Mouse (Mus musculus): ENCODE results near the gene C130074G19Rik. TPM values are rescaled to one million over a fixed set of nuclear protein-coding genes. Genes with fewer than 3 reads are reported as not detected.

Gene C130074G19Rik
- polyA plus RNA-seq, 1 experiment from 2014 or later, result 1.1 TPM

DNA sequence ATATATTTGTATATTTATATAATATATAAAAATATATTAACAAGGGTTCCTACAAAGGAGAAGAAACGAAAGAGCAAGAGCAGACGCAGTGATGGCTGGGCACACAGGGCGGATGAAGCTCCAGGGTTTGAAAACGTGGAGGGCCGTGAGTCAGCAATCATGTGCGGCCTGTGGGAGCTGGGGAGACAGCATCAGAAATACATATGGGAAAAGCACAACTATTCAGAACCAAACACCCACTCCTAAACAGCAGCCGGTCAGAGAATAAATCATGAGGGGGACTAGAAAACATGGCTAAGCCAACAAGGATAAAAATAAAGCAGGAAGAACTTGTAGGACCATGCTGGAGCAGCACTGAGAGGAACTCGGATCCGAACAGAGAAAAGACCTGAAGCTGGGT, 25.8 kb downstream of the C130074G19Rik start:
- H3K27ac ChIP-seq, result no peak overlapping the region
- H3K4me2 ChIP-seq, result no peak overlapping the region
- 88% methylated on average over 9 of the region's 9 CpGs for WGBS
- H3K4me3 ChIP-seq (replicated peaks), result no peak overlapping the region
- no peaks in the 10 kb centered on the region for H3K36me3 ChIP-seq
- H3K9me3 ChIP-seq, result no peaks in the 10 kb centered on the region
- peaks cover 7% of the 10 kb centered on the region; the same call in 1 of the 2 replicates for H3K27me3 ChIP-seq
- peaks cover 4% of the 10 kb centered on the region for H3K4me1 ChIP-seq (replicated peaks)
- no peak for ATAC-seq (ENCODE audit: insufficient number of reproducible peaks, insufficient read depth, low FRiP score, low TSS enrichment, low read depth)
- H3K9ac ChIP-seq (replicated peaks), result no peak overlapping the region

GRCm38 (mm10) chr1:184853922-184854321, 29.1 kb downstream of the C130074G19Rik start:
- H3K36me3 ChIP-seq, result no peaks in the 10 kb centered on the region
- peaks cover 6% of the 10 kb centered on the region for H3K4me1 ChIP-seq (replicated peaks)
- WGBS, result 64% methylated on average over 3 of the region's 3 CpGs
- no peak overlapping the region for H3K4me3 ChIP-seq (replicated peaks)
- no peak overlapping the region for H3K9ac ChIP-seq (replicated peaks)
- ATAC-seq (ENCODE audit: insufficient number of reproducible peaks, insufficient read depth, low FRiP score, low TSS enrichment, low read depth), result no peak
- H3K4me2 ChIP-seq, result no peak overlapping the region
- H3K27me3 ChIP-seq, result peaks cover 27% of the 10 kb centered on the region
- no peaks in the 10 kb centered on the region for H3K9me3 ChIP-seq
- H3K27ac ChIP-seq, result peak overlapping the region; percentile 7; the same call in 1 of the 2 replicates

GRCm38 (mm10) chr1:184853339-184853738, 29.7 kb downstream of the C130074G19Rik start:
- H3K9ac ChIP-seq (replicated peaks), result no peak overlapping the region
- 29% methylated on average over 5 of the region's 5 CpGs for WGBS

DNA sequence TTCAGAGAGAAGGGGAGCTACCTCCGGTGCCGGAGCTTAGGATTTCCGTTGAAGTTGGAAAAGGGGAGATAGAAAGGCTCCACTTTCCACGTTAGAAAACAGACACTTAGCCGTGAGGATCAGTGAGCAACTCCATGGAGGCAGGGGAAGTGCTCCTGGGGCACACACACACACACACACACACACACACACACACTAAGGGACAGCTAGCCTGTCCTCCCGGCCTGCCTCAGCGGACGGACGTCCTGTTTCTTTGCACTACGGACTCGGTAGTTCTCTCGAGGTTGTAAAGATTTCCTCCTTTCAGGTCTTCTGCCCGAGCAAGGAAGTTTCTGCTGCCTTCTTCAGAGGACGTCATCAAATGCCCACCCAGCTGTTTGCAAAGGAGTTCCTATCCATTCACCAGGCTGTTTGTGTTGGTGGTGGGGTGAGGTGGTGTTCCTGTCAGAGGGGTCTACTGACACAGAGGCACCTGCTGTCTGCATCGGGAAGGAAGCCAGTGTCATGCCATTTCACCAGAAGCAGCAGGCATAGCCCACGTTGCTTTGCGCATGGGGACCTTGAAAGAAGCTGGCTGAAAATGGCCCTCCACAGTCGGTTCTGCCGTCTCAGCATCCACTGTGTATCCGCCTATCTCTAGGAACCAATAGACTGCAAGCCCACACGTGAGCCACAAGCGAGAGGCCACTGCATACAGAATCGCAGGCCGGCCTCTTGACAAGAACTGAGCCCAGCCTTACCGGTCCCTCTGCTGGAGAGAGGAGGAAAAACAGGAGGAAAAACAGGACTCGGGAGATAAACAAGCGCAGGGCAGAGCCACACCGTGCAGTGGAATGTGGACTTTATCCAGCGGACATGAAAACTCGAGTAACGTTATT, 31.0 kb downstream of the C130074G19Rik start:
- no peaks in the 10 kb centered on the region for H3K9me3 ChIP-seq
- 24% methylated on average over 31 of the region's 31 CpGs for WGBS
- H3K9ac ChIP-seq (replicated peaks), result no peak overlapping the region
- peaks cover 45% of the 10 kb centered on the region for H3K27me3 ChIP-seq
- H3K4me3 ChIP-seq (replicated peaks), result no peak overlapping the region
- H3K4me1 ChIP-seq (replicated peaks), result peaks cover 6% of the 10 kb centered on the region
- peak overlapping the region; percentile 46 for H3K4me2 ChIP-seq
- no peaks in the 10 kb centered on the region for H3K36me3 ChIP-seq
- peak; percentile 79; the same call in 1 of the 2 replicates for ATAC-seq (ENCODE audit: insufficient number of reproducible peaks, insufficient read depth, low FRiP score, low TSS enrichment, low read depth)
- no peak overlapping the region for H3K27ac ChIP-seq

More at GRCm38 (mm10) chr1:184853339-184853738, 29.7 kb downstream of the C130074G19Rik start:
- no peak overlapping the region for H3K4me3 ChIP-seq (replicated peaks)
- H3K4me2 ChIP-seq, result peak overlapping the region; percentile 37
- no peak for ATAC-seq (ENCODE audit: insufficient number of reproducible peaks, insufficient read depth, low FRiP score, low TSS enrichment, low read depth)
- H3K27ac ChIP-seq, result 0 out of 2 replicates have a peak overlapping the region, but pooled peaks have one; percentile 7
- peaks cover 6% of the 10 kb centered on the region for H3K4me1 ChIP-seq (replicated peaks)
- no peaks in the 10 kb centered on the region for H3K36me3 ChIP-seq
- peaks cover 33% of the 10 kb centered on the region for H3K27me3 ChIP-seq
- H3K9me3 ChIP-seq, result no peaks in the 10 kb centered on the region

- Histone ChIP-seq H3K27me3 (peaks cover 53% of the 10 kb centered on the region), H3K36me3 (no peaks in the 10 kb centered on the region), H3K4me1 (replicated peaks) (peaks cover 12% of the 10 kb centered on the region), H3K9ac (replicated peaks) (no peak overlapping the region), H3K4me2 (0 out of 2 replicates have a peak overlapping the region, but pooled peaks have one; percentile 46), H3K9me3 (no peaks in the 10 kb centered on the region), H3K4me3 (replicated peaks) (no peak overlapping the region), H3K27ac (no peak overlapping the region)
- 48% methylated on average over 7 of the region's 7 CpGs for WGBS
- ATAC-seq (ENCODE audit: insufficient number of reproducible peaks, insufficient read depth, low FRiP score, low TSS enrichment, low read depth), result no peak
Observed at GRCm38 (mm10) chr1:184851166-184851565, 31.9 kb downstream of the C130074G19Rik start.

GRCm38 (mm10) chr1:184846973-184847372, 36.0 kb downstream of the C130074G19Rik start:
- peaks cover 17% of the 10 kb centered on the region for H3K4me1 ChIP-seq (replicated peaks)
- ATAC-seq (ENCODE audit: insufficient number of reproducible peaks, insufficient read depth, low FRiP score, low TSS enrichment, low read depth), result no peak
- no peaks in the 10 kb centered on the region for H3K9me3 ChIP-seq
- peak overlapping the region; percentile 78; the same call in 1 of the 2 replicates for H3K4me2 ChIP-seq
- H3K4me3 ChIP-seq (replicated peaks), result no peak overlapping the region
- no peak overlapping the region for H3K9ac ChIP-seq (replicated peaks)
- 56% methylated on average over 3 of the region's 3 CpGs for WGBS
- H3K27ac ChIP-seq, result no peak overlapping the region
- H3K36me3 ChIP-seq, result no peaks in the 10 kb centered on the region
- H3K27me3 ChIP-seq, result peaks cover 44% of the 10 kb centered on the region

DNA sequence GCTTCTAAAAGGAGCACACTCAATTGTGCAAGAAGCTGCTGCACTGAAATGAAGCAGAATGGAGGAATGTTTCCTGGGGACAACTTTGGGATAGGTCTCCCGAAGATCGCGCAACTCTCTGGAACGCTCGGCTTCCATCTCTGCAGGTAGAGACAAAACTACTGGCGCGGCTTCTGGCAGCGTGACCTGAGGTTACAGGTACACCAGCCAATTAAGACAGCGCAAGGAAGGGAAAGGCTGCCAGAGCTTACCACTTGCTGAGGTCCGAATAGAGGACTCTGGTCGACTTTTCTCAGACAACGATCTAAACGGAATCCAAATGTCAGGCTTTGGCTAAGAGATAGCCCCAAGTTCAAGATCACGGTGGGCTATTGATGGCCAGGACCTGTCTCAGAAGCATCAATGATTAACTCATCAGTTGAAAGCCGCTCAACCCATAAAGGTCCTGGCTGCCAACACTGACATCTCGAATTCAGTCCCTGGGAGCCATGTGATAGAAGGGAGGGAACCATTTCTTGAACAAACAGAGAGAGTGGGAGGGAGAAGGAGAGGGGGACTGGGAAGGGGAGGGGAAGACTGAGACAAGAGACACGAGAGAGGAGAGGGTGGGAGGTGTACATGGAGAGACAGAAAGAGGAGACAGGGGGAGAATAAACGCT, 36.8 kb downstream of the C130074G19Rik start, which contains the start of gene Marc2:
Gene Marc2 (minus strand): TSS at position 360 of the 659 bp plus-strand sequence.
- Histone ChIP-seq H3K4me3 (replicated peaks) (peak within 1 kb of the TSS; percentile 85), H3K4me1 (replicated peaks) (peaks cover 17% of the 10 kb centered on the region), H3K36me3 (peaks cover under 1% of the 10 kb centered on the region; the same call in 1 of the 2 replicates), H3K9me3 (no peaks in the 10 kb centered on the region), H3K9ac (replicated peaks) (peak within 1 kb of the TSS; percentile 82), H3K4me2 (peak within 1 kb of the TSS; percentile 78), H3K27me3 (peaks cover 36% of the 10 kb centered on the region), H3K27ac (peak within 1 kb of the TSS; percentile 89)
- ATAC-seq (ENCODE audit: insufficient number of reproducible peaks, insufficient read depth, low FRiP score, low TSS enrichment, low read depth), result no peak; the same call in 1 of the 2 replicates
- WGBS, result 5% methylated on average over 18 of the region's 18 CpGs

GRCm38 (mm10) chr1:184845111-184846071, 37.6 kb downstream of the C130074G19Rik start:
- under 1% methylated on average over 67 of the region's 67 CpGs for WGBS
- Histone ChIP-seq H3K36me3 (peaks cover 8% of the 10 kb centered on the region), H3K4me3 (replicated peaks) (peak overlapping the region; percentile 85), H3K9ac (replicated peaks) (peak overlapping the region; percentile 82), H3K27ac (peak overlapping the region; percentile 89), H3K4me2 (peak overlapping the region; percentile 78), H3K9me3 (no peaks in the 10 kb centered on the region), H3K27me3 (peaks cover 33% of the 10 kb centered on the region), H3K4me1 (replicated peaks) (peaks cover 17% of the 10 kb centered on the region)
- ATAC-seq (ENCODE audit: insufficient number of reproducible peaks, insufficient read depth, low FRiP score, low TSS enrichment, low read depth), result peak; percentile 97

DNA sequence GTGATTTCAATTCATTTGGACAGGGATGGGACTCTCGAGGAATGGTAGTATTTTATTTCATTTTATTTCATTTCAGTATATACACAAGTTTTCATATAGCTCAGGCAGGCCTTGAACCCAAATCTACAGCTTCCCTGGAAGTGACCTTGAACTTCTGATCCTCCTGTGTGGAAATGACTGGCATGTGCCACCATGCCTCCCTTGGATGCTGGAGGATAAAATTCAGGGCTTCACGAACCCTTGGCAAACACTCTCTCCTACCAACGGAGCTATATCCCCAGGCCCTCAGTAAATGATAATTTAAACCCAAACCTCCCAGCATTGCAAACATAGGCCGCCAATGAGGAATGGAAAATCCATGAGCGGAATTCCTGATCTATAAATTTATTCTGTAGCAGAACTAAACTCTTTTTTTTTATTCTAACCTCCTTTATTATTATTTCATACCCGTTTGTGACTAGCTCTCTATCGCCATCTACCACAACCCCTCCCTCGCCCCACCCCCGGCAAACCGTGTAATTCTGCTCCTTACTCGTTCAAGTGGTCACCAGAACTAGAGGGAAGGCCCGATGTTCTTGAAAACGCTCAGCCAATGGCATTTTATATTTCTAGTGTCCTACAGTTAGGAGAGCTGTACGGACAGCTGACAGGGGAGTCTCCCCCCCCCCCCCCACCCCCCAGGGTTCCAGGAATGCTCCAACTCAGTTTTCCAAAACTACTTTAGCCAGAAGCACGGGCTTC, 38.5 kb downstream of the C130074G19Rik start:
- Histone ChIP-seq H3K27ac (peak overlapping the region; percentile 89), H3K36me3 (peaks cover 17% of the 10 kb centered on the region), H3K9me3 (no peaks in the 10 kb centered on the region), H3K4me2 (peak overlapping the region; percentile 78), H3K27me3 (peaks cover 30% of the 10 kb centered on the region), H3K9ac (replicated peaks) (peak overlapping the region; percentile 82), H3K4me3 (replicated peaks) (peak overlapping the region; percentile 85), H3K4me1 (replicated peaks) (peaks cover 17% of the 10 kb centered on the region)
- no peak for ATAC-seq (ENCODE audit: insufficient number of reproducible peaks, insufficient read depth, low FRiP score, low TSS enrichment, low read depth)
- WGBS, result 18% methylated on average over 15 of the region's 15 CpGs

GRCm38 (mm10) chr1:184837649-184838048, 45.4 kb downstream of the C130074G19Rik start:
- ATAC-seq (ENCODE audit: insufficient number of reproducible peaks, insufficient read depth, low FRiP score, low TSS enrichment, low read depth), result no peak
- 74% methylated on average over 4 of the region's 4 CpGs for WGBS
- Histone ChIP-seq H3K9me3 (no peaks in the 10 kb centered on the region), H3K27me3 (no peaks in the 10 kb centered on the region), H3K36me3 (peaks cover 45% of the 10 kb centered on the region), H3K9ac (replicated peaks) (no peak overlapping the region), H3K4me3 (replicated peaks) (no peak overlapping the region), H3K27ac (no peak overlapping the region), H3K4me2 (no peak overlapping the region), H3K4me1 (replicated peaks) (no peaks in the 10 kb centered on the region)

Measured in limb, embryonic 12.5 days (tissue).